Mouse (Mus musculus): Measurements from ENCODE around the gene Wasl. TPM values are rescaled to one million over a fixed set of nuclear protein-coding genes. Genes with fewer than 3 reads are reported as not detected.

The Wasl gene
- polyA plus RNA-seq, 1 experiment from 2014 or later = 51.1 TPM

DNA sequence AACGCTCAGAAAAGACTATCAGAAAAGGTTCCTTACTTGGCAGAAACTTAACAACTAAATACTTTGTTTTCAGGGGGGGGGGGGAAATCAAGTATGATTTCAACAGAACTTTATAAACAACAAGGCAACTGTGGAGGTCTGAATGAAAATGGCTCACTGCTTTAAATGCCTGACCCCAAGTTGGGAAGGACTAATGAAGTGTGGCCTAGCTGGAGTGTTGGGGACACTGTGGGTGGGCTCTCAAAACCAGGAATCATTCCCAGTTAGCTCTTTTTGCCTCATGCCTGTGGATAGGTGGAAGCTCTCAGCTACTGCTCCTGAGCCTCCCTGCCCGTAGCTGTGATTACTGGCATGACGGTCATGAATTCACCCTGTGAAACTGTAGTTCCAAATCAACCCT, 30.7 kb downstream of the Wasl start:
- DNase-seq (ENCODE audit: low spot score) (no peak), ATAC-seq (ENCODE audit: low read depth) (no peak)
- H3K36me3 ChIP-seq (ENCODE audit: control insufficient read depth, insufficient read depth, low read length) = peaks cover 24% of the 10 kb centered on the region
- no peak overlapping the region for H3K4me3 ChIP-seq (ENCODE audit: low read depth, low read length)
- H3K27me3 ChIP-seq (replicated peaks; ENCODE audit: control insufficient read depth, insufficient read depth, low read length) = no peaks in the 10 kb centered on the region
- 90% methylated on average over 3 of the region's 3 CpGs for WGBS
- H3K4me1 ChIP-seq (ENCODE audit: control insufficient read depth, insufficient read depth, low read length) = no peaks in the 10 kb centered on the region
- H3K9me3 ChIP-seq (ENCODE audit: control insufficient read depth, low read length) = no peaks in the 10 kb centered on the region
- H3K27ac ChIP-seq (replicated peaks; ENCODE audit: low read depth, low read length) = no peak overlapping the region
- no peak overlapping the region for H3K9ac ChIP-seq (ENCODE audit: low read depth, low read length)
- no peak overlapping the region for H3K4me2 ChIP-seq (ENCODE audit: low read depth, low read length)

DNA sequence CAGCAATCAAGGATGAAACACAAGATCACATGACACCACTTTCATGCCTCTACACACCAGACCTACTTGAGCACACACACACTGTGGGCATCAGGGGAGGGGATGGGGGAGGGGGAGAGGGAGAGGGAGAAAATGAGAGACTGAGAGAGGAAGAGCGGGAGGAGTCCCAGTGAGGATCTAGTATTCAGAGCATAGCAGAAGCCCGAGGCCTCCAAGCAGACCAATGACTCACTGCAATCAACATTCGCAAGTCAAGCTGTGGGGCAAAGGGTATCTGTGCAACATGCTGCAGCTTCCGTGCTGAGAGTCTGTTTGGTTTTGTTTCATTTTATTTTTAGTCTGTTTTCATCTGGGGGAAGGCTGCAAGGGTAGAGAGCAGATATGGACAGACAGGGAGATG, 32.7 kb downstream of the Wasl start:
- Histone ChIP-seq H3K27me3 (replicated peaks; ENCODE audit: control insufficient read depth, insufficient read depth, low read length) (no peaks in the 10 kb centered on the region), H3K9ac (ENCODE audit: low read depth, low read length) (no peak overlapping the region), H3K9me3 (ENCODE audit: control insufficient read depth, low read length) (no peaks in the 10 kb centered on the region), H3K36me3 (ENCODE audit: control insufficient read depth, insufficient read depth, low read length) (peaks cover 24% of the 10 kb centered on the region), H3K4me3 (ENCODE audit: low read depth, low read length) (no peak overlapping the region), H3K4me1 (ENCODE audit: control insufficient read depth, insufficient read depth, low read length) (no peaks in the 10 kb centered on the region), H3K27ac (replicated peaks; ENCODE audit: low read depth, low read length) (no peak overlapping the region), H3K4me2 (ENCODE audit: low read depth, low read length) (no peak overlapping the region)
- WGBS = 83% methylated on average over 4 of the region's 4 CpGs
- DNase-seq (ENCODE audit: low spot score) = no peak
- no peak for ATAC-seq (ENCODE audit: low read depth)

- WGBS = 85% methylated on average over 1 of the region's 1 CpGs
- no peak for DNase-seq (ENCODE audit: low spot score)
- Histone ChIP-seq H3K9me3 (ENCODE audit: control insufficient read depth, low read length) (no peaks in the 10 kb centered on the region), H3K27ac (replicated peaks; ENCODE audit: low read depth, low read length) (no peak overlapping the region), H3K36me3 (ENCODE audit: control insufficient read depth, insufficient read depth, low read length) (peaks cover 24% of the 10 kb centered on the region), H3K4me2 (ENCODE audit: low read depth, low read length) (no peak overlapping the region), H3K4me3 (ENCODE audit: low read depth, low read length) (no peak overlapping the region), H3K4me1 (ENCODE audit: control insufficient read depth, insufficient read depth, low read length) (no peaks in the 10 kb centered on the region), H3K9ac (ENCODE audit: low read depth, low read length) (no peak overlapping the region), H3K27me3 (replicated peaks; ENCODE audit: control insufficient read depth, insufficient read depth, low read length) (no peaks in the 10 kb centered on the region)
- no peak for ATAC-seq (ENCODE audit: low read depth)
Measured at GRCm38 (mm10) chr6:24628499-24628898, 36.3 kb downstream of the Wasl start.

DNA sequence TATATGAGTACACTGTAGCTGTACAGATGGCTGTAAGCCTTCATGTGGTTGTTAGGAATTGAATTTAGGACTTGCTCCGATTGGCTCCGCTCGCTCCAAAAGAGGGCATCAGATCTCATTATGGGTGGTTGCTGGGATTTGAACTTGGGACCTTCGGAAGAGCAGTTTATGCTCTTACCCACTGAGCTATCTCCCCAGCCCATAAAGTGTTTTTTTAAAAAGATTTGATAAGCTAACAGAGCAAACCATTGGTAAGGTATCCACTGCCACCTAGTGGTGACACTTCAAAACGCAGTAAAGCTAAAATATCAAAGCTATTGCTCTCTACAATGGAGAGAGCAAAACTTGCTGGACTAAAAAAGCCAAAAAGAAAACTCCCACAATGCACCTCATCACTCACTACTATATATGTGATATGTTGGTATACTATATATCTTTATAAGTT, 37.2 kb downstream of the Wasl start:
- DNase-seq (ENCODE audit: low spot score) (peak; percentile 79), ATAC-seq (ENCODE audit: low read depth) (peak; percentile 57)
- H3K4me1 ChIP-seq (ENCODE audit: control insufficient read depth, insufficient read depth, low read length) = no peaks in the 10 kb centered on the region
- H3K4me2 ChIP-seq (ENCODE audit: low read depth, low read length) = no peak overlapping the region
- no peak overlapping the region for H3K4me3 ChIP-seq (ENCODE audit: low read depth, low read length)
- no peak overlapping the region for H3K9ac ChIP-seq (ENCODE audit: low read depth, low read length)
- peaks cover 20% of the 10 kb centered on the region for H3K36me3 ChIP-seq (ENCODE audit: control insufficient read depth, insufficient read depth, low read length)
- H3K27me3 ChIP-seq (replicated peaks; ENCODE audit: control insufficient read depth, insufficient read depth, low read length) = no peaks in the 10 kb centered on the region
- H3K27ac ChIP-seq (replicated peaks; ENCODE audit: low read depth, low read length) = no peak overlapping the region
- no peaks in the 10 kb centered on the region for H3K9me3 ChIP-seq (ENCODE audit: control insufficient read depth, low read length)
- WGBS = 67% methylated on average over 5 of the region's 5 CpGs

- ATAC-seq (ENCODE audit: low read depth) (no peak), DNase-seq (ENCODE audit: low spot score) (no peak)
- no peaks in the 10 kb centered on the region for H3K9me3 ChIP-seq (ENCODE audit: control insufficient read depth, low read length)
- H3K4me3 ChIP-seq (ENCODE audit: low read depth, low read length) = no peak overlapping the region
- H3K36me3 ChIP-seq (ENCODE audit: control insufficient read depth, insufficient read depth, low read length) = peaks cover 49% of the 10 kb centered on the region
- H3K27me3 ChIP-seq (replicated peaks; ENCODE audit: control insufficient read depth, insufficient read depth, low read length) = no peaks in the 10 kb centered on the region
- H3K27ac ChIP-seq (replicated peaks; ENCODE audit: low read depth, low read length) = no peak overlapping the region
- H3K9ac ChIP-seq (ENCODE audit: low read depth, low read length) = no peak overlapping the region
- WGBS = 89% methylated on average over 2 of the region's 2 CpGs
- H3K4me2 ChIP-seq (ENCODE audit: low read depth, low read length) = no peak overlapping the region
- H3K4me1 ChIP-seq (ENCODE audit: control insufficient read depth, insufficient read depth, low read length) = no peaks in the 10 kb centered on the region
Measured at GRCm38 (mm10) chr6:24622098-24622497, 42.7 kb downstream of the Wasl start.

DNA sequence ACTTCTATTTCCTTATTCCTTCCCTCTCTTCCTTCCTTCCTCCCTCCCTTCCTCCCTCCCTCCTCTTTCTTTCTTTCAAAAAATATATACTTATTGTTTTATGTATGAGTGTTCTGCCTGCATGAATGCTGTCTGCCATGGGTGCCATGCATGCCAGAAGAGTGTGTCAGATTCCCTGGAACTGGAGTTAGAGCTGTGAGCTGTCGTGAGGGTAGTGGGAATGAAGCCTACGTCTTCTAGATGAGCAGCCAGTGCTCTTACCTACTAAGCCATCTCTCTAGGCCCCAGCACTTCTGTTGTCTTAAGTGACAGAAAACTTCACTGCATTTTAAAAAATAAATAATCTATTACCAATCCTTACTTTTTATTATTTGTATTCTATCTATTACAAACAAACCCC, 43.9 kb downstream of the Wasl start:
- Histone ChIP-seq H3K4me1 (ENCODE audit: control insufficient read depth, insufficient read depth, low read length) (no peaks in the 10 kb centered on the region), H3K9ac (ENCODE audit: low read depth, low read length) (no peak overlapping the region), H3K9me3 (ENCODE audit: control insufficient read depth, low read length) (no peaks in the 10 kb centered on the region), H3K36me3 (ENCODE audit: control insufficient read depth, insufficient read depth, low read length) (peaks cover 53% of the 10 kb centered on the region), H3K27ac (replicated peaks; ENCODE audit: low read depth, low read length) (no peak overlapping the region), H3K27me3 (replicated peaks; ENCODE audit: control insufficient read depth, insufficient read depth, low read length) (no peaks in the 10 kb centered on the region), H3K4me3 (ENCODE audit: low read depth, low read length) (no peak overlapping the region), H3K4me2 (ENCODE audit: low read depth, low read length) (no peak overlapping the region)
- DNase-seq (ENCODE audit: low spot score) (no peak), ATAC-seq (ENCODE audit: low read depth) (no peak)
- 77% methylated on average over 2 of the region's 2 CpGs for WGBS

DNA sequence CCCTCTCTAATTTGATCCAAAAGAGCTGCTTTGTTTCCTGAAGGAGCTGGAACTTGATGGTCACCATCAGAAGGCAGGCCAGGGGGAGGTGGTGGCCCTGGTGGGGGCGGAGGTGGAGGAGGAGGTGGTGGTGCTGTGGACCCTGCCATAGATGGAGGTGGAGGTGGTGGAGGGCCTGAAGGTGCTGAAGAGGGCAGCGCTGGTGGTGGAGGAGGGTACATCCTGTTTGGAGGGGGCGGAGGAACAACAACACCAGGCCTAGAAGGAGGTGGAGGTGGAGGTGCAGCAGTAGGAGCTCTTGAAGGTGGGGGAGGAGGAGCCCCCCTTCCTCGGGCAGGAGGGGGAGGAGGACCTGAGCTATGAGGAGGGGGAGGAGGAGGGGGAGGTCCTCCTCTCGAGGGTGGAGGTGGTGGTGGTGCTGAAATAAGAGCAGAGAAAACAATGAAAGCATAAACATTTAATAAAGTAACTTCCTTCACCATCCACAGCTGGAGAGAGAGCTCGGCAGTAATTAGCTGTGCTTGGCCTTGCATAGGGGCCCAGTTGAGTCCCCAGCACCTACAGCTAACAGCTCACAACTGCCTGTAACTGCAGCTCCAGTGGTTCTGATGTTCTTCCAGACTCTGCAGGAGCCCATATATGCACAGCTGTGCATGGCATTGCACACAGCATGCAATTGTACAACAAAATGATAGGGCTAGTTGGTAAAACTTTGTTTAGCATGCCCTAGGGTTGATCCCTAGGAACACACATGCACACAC, 45.3 kb downstream of the Wasl start:
- H3K4me3 ChIP-seq (ENCODE audit: low read depth, low read length) = no peak overlapping the region
- H3K27ac ChIP-seq (replicated peaks; ENCODE audit: low read depth, low read length) = no peak overlapping the region
- ATAC-seq (ENCODE audit: low read depth) (no peak), DNase-seq (ENCODE audit: low spot score) (no peak)
- no peak overlapping the region for H3K4me2 ChIP-seq (ENCODE audit: low read depth, low read length)
- peaks cover 58% of the 10 kb centered on the region for H3K36me3 ChIP-seq (ENCODE audit: control insufficient read depth, insufficient read depth, low read length)
- 64% methylated on average over 5 of the region's 6 CpGs for WGBS
- no peak overlapping the region for H3K9ac ChIP-seq (ENCODE audit: low read depth, low read length)
- no peaks in the 10 kb centered on the region for H3K9me3 ChIP-seq (ENCODE audit: control insufficient read depth, low read length)
- H3K4me1 ChIP-seq (ENCODE audit: control insufficient read depth, insufficient read depth, low read length) = no peaks in the 10 kb centered on the region
- no peaks in the 10 kb centered on the region for H3K27me3 ChIP-seq (replicated peaks; ENCODE audit: control insufficient read depth, insufficient read depth, low read length)

- DNase-seq (ENCODE audit: low spot score) (no peak), ATAC-seq (ENCODE audit: low read depth) (no peak)
- no peaks in the 10 kb centered on the region for H3K4me1 ChIP-seq (ENCODE audit: control insufficient read depth, insufficient read depth, low read length)
- H3K9ac ChIP-seq (ENCODE audit: low read depth, low read length) = no peak overlapping the region
- WGBS = 85% methylated on average over 4 of the region's 4 CpGs
- H3K9me3 ChIP-seq (ENCODE audit: control insufficient read depth, low read length) = no peaks in the 10 kb centered on the region
- no peak overlapping the region for H3K4me2 ChIP-seq (ENCODE audit: low read depth, low read length)
- H3K36me3 ChIP-seq (ENCODE audit: control insufficient read depth, insufficient read depth, low read length) = peaks cover 55% of the 10 kb centered on the region
- H3K27ac ChIP-seq (replicated peaks; ENCODE audit: low read depth, low read length) = no peak overlapping the region
- H3K27me3 ChIP-seq (replicated peaks; ENCODE audit: control insufficient read depth, insufficient read depth, low read length) = no peaks in the 10 kb centered on the region
- H3K4me3 ChIP-seq (ENCODE audit: low read depth, low read length) = no peak overlapping the region
Measured at GRCm38 (mm10) chr6:24616746-24617145, 48.1 kb downstream of the Wasl start.

DNA sequence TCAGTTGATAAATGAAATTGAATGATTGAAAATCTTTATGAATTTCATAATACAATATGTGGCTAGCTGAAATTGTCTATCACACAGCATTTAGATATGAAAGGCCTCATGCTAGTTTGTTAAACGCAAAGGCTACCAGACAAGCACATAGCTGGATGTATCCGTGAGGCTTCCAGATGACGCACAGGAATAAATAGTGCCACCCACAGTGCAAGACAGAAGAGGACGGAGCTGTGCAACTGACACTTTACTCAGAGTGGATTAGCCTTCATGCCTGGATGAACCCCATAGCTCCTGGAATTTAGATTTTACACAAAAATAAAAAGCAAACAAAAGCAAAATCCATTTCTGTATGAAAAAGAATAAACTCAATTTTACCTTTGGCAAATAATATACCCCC, 50.9 kb downstream of the Wasl start:
- no peak overlapping the region for H3K9ac ChIP-seq (ENCODE audit: low read depth, low read length)
- H3K4me2 ChIP-seq (ENCODE audit: low read depth, low read length) = no peak overlapping the region
- no peak for DNase-seq (ENCODE audit: low spot score)
- H3K4me3 ChIP-seq (ENCODE audit: low read depth, low read length) = no peak overlapping the region
- no peak overlapping the region for H3K27ac ChIP-seq (replicated peaks; ENCODE audit: low read depth, low read length)
- 79% methylated on average over 4 of the region's 4 CpGs for WGBS
- H3K36me3 ChIP-seq (ENCODE audit: control insufficient read depth, insufficient read depth, low read length) = peaks cover 46% of the 10 kb centered on the region
- H3K4me1 ChIP-seq (ENCODE audit: control insufficient read depth, insufficient read depth, low read length) = no peaks in the 10 kb centered on the region
- no peak for ATAC-seq (ENCODE audit: low read depth)
- no peaks in the 10 kb centered on the region for H3K27me3 ChIP-seq (replicated peaks; ENCODE audit: control insufficient read depth, insufficient read depth, low read length)
- H3K9me3 ChIP-seq (ENCODE audit: control insufficient read depth, low read length) = no peaks in the 10 kb centered on the region
